Mouse (Mus musculus): Measurements from ENCODE around the gene Hat1. TPM values are rescaled to one million over a fixed set of nuclear protein-coding genes. Genes with fewer than 3 reads are reported as not detected.
A peak's percentile ranks its signal among the peaks of the same experiment; 100 is the strongest.

Gene Hat1
- polyA plus RNA-seq (2011; ENCODE audit: insufficient read depth, insufficient read length, low replicate concordance, missing spikeins) = 72.3 and 83.0 TPM in 2 replicates

DNA sequence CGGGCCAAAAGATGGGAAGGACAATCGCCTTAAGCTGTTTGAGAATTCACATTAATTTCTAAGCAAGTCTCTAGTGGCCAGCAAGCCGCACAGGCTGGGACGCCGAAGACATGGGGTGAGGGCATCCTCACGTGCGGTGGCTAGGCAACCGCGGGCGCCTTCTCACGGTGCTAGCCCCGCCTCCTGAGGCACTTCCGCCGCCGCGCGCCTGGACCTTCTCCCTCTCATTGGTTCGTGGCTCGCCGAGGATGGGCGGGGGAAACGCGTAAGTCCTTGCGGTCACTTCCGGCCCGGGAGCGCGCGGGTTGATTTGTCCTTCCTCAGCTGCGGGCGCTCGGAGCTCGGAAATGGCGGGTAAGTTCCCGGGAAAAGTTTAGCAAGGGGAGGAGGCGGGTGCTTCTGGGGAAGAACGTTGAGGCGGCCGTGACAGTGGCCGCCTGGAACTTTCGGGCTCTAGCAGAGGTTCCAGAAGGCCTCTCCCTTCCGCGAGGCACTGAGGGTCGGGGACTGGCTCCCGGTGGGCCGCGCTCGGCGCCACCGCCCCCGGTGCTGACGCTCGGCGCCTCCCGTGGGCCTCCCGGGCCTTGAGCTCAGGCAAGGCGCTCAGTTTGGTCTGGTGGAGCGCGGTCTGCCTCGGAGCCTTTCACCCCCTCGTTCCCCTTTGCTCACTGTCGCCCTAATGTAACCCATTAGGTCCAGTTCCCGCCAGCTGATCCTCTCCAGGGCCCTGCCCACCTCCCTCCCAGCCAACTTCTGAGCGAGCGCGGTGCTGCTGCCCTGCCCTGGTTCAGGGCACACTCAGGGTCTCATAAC, at the start of gene Hat1:
TSS of gene Hat1 (plus strand) at position 8 of the 813 bp plus-strand sequence.
- H3K4me3 ChIP-seq (replicated peaks; ENCODE audit: control insufficient read depth, low read depth, low read length) = peak within 1 kb of the TSS; percentile 78
- under 1% methylated on average over 66 of the region's 66 CpGs for WGBS
- H3K4me1 ChIP-seq (ENCODE audit: control insufficient read depth, insufficient read depth, low read length) = no peaks in the 10 kb centered on the region; the same call in 1 of the 2 replicates
- TF ChIP-seq POLR2A (IDR thresholded peaks at IDR 0.05; ENCODE audit: borderline replicate concordance, control insufficient read depth, low read depth, low read length) = no peak; the same call in 1 of the 2 replicates
- peak within 1 kb of the TSS; percentile 49 for H3K27ac ChIP-seq (ENCODE audit: control insufficient read depth, insufficient read depth, low read depth, low read length, poor library complexity)

DNA sequence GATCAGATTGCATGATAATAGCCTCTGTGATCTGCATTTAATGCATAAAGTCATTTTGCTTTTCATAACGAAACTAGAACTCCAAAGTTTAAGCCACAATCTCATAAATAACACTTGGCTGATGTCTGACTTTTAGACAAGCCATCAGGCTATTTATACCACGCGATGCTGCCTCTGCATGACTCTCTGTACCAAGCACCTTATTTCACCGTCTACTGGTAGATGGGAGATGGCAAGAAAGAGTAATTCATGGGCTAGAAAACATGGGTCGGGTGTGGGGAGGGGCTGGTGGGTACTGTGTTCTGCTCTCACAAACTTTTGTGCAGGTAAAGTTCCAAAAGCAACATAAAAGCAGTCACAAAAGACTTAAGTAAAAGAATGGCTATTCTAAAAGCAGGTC, 48.6 kb upstream of the Hat1 start:
- H3K4me3 ChIP-seq (replicated peaks; ENCODE audit: control insufficient read depth, low read depth, low read length) = no peak overlapping the region
- H3K4me1 ChIP-seq (ENCODE audit: control insufficient read depth, insufficient read depth, low read length) = peaks cover 4% of the 10 kb centered on the region; the same call in 1 of the 2 replicates
- H3K27ac ChIP-seq (ENCODE audit: control insufficient read depth, insufficient read depth, low read depth, low read length, poor library complexity) = no peak overlapping the region
- TF ChIP-seq POLR2A (IDR thresholded peaks at IDR 0.05; ENCODE audit: borderline replicate concordance, control insufficient read depth, low read depth, low read length) (no peak), CTCF (IDR thresholded peaks at IDR 0.05; ENCODE audit: control insufficient read depth, insufficient read depth, low read length) (no peak)
- 23% methylated on average over 5 of the region's 5 CpGs for WGBS

DNA sequence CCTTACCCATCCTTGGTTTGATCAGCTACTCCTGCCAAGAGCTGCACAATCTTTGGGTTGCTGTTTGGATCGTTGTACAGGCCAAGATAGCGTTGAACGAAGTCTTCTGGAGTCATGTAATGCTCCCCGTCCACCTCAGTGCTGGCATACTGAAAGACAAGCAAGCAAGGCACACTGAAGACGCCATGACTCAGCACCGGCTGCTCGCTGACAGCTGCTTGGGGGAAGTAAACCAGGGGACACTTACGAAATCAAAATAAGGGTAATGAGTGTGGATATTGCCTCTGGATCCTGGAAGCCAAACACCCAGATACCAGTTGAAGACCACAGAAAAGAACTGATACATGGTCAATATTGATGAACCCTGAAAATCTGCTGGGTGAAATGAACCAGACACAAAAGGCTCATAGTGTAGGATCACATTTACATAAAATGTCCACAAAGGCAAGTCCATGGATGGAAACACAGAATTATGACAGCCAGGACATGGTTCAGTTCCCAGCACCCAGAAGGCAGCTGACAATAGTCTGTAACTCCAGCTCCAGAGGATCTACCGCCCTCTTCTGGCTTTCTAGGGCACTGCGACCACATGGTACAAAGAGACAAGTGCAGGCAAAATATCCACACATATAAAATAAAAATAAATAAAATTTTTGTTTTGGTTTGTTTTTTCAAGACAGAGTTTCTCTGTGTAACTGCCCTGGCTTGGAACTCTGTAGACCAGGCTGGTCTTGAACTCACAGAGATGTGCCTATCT, 44.7 kb upstream of the Hat1 start:
- 65% methylated on average over 10 of the region's 10 CpGs for WGBS
- no peak for TF ChIP-seq CTCF (IDR thresholded peaks at IDR 0.05; ENCODE audit: control insufficient read depth, insufficient read depth, low read length)
- no peak for TF ChIP-seq POLR2A (IDR thresholded peaks at IDR 0.05; ENCODE audit: borderline replicate concordance, control insufficient read depth, low read depth, low read length)

DNA sequence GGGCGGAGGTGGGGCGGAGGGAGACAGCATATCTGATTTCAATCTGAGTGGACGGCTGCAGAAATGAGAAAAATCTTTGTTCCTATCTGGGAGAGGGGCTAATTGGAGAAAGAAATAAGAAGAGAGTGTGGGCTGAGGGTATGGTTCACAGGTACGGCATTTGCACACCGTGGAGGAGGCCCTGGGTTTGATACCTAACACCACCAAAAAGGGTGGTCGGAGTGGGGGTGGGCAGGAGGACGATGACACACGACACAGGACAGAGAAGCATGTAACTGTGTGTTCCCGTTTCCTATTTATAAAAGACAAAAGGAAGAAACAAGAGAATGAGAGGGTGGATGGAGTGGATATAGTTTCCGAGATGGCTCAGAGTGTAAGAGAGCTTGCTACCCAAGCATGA, 41.6 kb upstream of the Hat1 start:
- 88% methylated on average over 10 of the region's 10 CpGs for WGBS
- no peak overlapping the region for H3K4me3 ChIP-seq (replicated peaks; ENCODE audit: control insufficient read depth, low read depth, low read length)

More for the DNA sequence above, 44.7 kb upstream of the Hat1 start:
- Histone ChIP-seq H3K27ac (ENCODE audit: control insufficient read depth, insufficient read depth, low read depth, low read length, poor library complexity) (no peak overlapping the region), H3K4me3 (replicated peaks; ENCODE audit: control insufficient read depth, low read depth, low read length) (no peak overlapping the region), H3K4me1 (ENCODE audit: control insufficient read depth, insufficient read depth, low read length) (peaks cover 1% of the 10 kb centered on the region; the same call in 1 of the 2 replicates)

DNA sequence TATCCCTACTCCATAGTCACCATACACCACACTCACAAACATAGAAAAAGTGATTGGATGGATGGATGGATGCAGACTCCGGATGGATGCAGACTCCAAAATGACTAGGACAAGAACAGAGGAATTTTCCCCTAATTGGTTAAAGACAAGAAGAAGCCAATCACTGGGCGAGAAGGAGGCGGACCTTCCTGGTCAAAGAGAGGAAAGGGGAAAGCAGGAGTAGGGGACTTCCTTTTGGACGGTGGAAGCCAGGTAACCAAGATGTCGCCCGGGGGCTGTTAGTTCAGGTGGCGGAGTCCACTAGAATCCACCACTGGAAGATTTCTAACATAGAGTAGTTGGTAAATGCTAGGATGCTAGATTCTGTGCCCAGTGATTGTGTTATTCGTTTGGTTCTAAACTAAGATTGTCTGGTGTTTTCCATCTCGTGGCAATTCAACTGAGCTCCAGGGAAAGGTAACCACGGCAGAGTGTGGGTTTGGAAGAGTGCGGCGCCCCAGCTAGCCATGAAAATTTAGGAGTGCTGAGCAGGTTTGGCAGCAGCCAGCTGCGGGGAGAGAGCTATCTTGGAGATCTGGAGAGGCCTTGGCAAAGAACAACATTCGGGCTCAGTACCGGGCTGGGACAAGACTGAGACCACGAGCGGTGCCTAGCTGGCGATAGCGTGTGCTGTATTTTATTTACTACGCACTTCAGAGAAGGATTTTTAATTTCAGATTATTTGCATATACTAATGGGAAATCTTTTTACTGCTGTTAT, 40.8 kb upstream of the Hat1 start:
- no peak for TF ChIP-seq CTCF (IDR thresholded peaks at IDR 0.05; ENCODE audit: control insufficient read depth, insufficient read depth, low read length)
- no peak for TF ChIP-seq POLR2A (IDR thresholded peaks at IDR 0.05; ENCODE audit: borderline replicate concordance, control insufficient read depth, low read depth, low read length)
- Histone ChIP-seq H3K4me1 (ENCODE audit: control insufficient read depth, insufficient read depth, low read length) (peaks cover 1% of the 10 kb centered on the region; the same call in 1 of the 2 replicates), H3K4me3 (replicated peaks; ENCODE audit: control insufficient read depth, low read depth, low read length) (no peak overlapping the region), H3K27ac (ENCODE audit: control insufficient read depth, insufficient read depth, low read depth, low read length, poor library complexity) (no peak overlapping the region)
- 88% methylated on average over 20 of the region's 20 CpGs for WGBS

More for the DNA sequence above, 41.6 kb upstream of the Hat1 start:
- TF ChIP-seq POLR2A (IDR thresholded peaks at IDR 0.05; ENCODE audit: borderline replicate concordance, control insufficient read depth, low read depth, low read length) = no peak
- Histone ChIP-seq H3K27ac (ENCODE audit: control insufficient read depth, insufficient read depth, low read depth, low read length, poor library complexity) (no peak overlapping the region), H3K4me1 (ENCODE audit: control insufficient read depth, insufficient read depth, low read length) (peaks cover 1% of the 10 kb centered on the region; the same call in 1 of the 2 replicates)

DNA sequence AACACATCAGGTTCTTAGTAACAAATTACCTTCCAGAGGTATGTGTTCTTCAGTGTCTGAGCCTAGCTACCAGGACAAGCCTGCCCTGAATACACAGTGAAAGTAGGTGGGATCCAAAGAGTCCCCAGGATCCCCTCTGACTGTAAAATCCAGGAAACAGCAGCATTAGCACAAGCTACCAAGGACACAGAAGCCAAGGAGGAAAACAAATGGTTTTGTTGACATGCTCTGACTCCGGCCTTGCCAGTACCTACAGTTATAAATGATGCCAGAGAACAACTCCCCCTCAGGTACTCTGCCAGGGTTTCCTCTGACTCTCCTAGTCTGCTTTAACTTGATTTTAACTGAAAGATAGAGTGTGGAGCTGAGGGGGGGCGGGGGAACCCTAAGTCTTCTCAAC, 39.2 kb upstream of the Hat1 start:
- H3K4me1 ChIP-seq (ENCODE audit: control insufficient read depth, insufficient read depth, low read length) = peaks cover 2% of the 10 kb centered on the region; the same call in 1 of the 2 replicates
- no peak overlapping the region for H3K27ac ChIP-seq (ENCODE audit: control insufficient read depth, insufficient read depth, low read depth, low read length, poor library complexity)
- TF ChIP-seq POLR2A (IDR thresholded peaks at IDR 0.05; ENCODE audit: borderline replicate concordance, control insufficient read depth, low read depth, low read length) (no peak), CTCF (IDR thresholded peaks at IDR 0.05; ENCODE audit: control insufficient read depth, insufficient read depth, low read length) (no peak)
- no peak overlapping the region for H3K4me3 ChIP-seq (replicated peaks; ENCODE audit: control insufficient read depth, low read depth, low read length)
- WGBS = 90% methylated on average over 2 of the region's 2 CpGs

DNA sequence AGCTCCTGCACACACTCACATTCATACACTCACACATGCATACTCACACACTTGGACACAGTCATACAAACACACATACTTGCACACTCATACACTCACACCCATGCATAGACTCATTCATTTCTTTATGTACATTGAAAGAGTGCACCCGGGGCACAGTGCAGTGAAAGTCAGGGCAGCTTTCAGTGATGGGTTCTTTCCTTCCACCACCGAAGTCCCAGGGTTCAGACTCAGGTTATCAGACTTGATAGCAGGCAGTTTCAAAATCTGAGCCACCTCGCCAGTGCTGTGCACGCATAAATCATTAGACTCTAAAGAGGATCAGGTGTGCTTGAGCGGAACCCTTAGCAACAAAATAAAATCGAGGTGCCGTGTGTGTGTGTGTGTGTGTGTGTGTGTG, 38.6 kb upstream of the Hat1 start:
- WGBS = 77% methylated on average over 7 of the region's 7 CpGs
- peaks cover 2% of the 10 kb centered on the region; the same call in 1 of the 2 replicates for H3K4me1 ChIP-seq (ENCODE audit: control insufficient read depth, insufficient read depth, low read length)
- no peak overlapping the region for H3K4me3 ChIP-seq (replicated peaks; ENCODE audit: control insufficient read depth, low read depth, low read length)
- no peak overlapping the region for H3K27ac ChIP-seq (ENCODE audit: control insufficient read depth, insufficient read depth, low read depth, low read length, poor library complexity)
- no peak for TF ChIP-seq CTCF (IDR thresholded peaks at IDR 0.05; ENCODE audit: control insufficient read depth, insufficient read depth, low read length)
- TF ChIP-seq POLR2A (IDR thresholded peaks at IDR 0.05; ENCODE audit: borderline replicate concordance, control insufficient read depth, low read depth, low read length) = no peak
